Mouse (Mus musculus): ENCODE results near the gene Ppp1r18. TPM values are rescaled to one million over a fixed set of nuclear protein-coding genes. Genes with fewer than 3 reads are reported as not detected.

The Ppp1r18 gene
- polyA plus RNA-seq, 1 experiment from 2014 or later: 15.6 TPM

- TF ChIP-seq CTCF (IDR thresholded peaks at IDR 0.05; ENCODE audit: low read depth): peak; percentile 38
- H3K4me3 ChIP-seq (ENCODE audit: low read depth, low read length): peak overlapping the region; percentile 86
- H3K4me2 ChIP-seq (replicated peaks; ENCODE audit: low read depth): peak overlapping the region; percentile 69
- H3K9ac ChIP-seq (ENCODE audit: low read depth, low read length): no peak overlapping the region
- WGBS: 65% methylated on average over 6 of the region's 6 CpGs
- ATAC-seq: no peak
- peaks cover 22% of the 10 kb centered on the region for H3K36me3 ChIP-seq (ENCODE audit: control insufficient read depth, insufficient read depth)
- H3K27ac ChIP-seq (ENCODE audit: low read depth, low read length): peak overlapping the region; percentile 90
- H3K9me3 ChIP-seq (ENCODE audit: control insufficient read depth): no peaks in the 10 kb centered on the region
- peaks cover 6% of the 10 kb centered on the region; the same call in 1 of the 2 replicates for H3K4me1 ChIP-seq (replicated peaks; ENCODE audit: control insufficient read depth, insufficient read depth, low read length)
- H3K27me3 ChIP-seq (replicated peaks; ENCODE audit: control insufficient read depth, insufficient read depth, low read length): no peaks in the 10 kb centered on the region
Observed at GRCm38 (mm10) chr17:35914975-35915374, 49.6 kb downstream of the Ppp1r18 start.

- WGBS: 1% methylated on average over 28 of the region's 28 CpGs
- Histone ChIP-seq H3K27ac (ENCODE audit: low read depth, low read length) (peak overlapping the region; percentile 90), H3K4me1 (replicated peaks; ENCODE audit: control insufficient read depth, insufficient read depth, low read length) (peaks cover 7% of the 10 kb centered on the region; the same call in 1 of the 2 replicates), H3K4me2 (replicated peaks; ENCODE audit: low read depth) (peak overlapping the region; percentile 69), H3K9me3 (ENCODE audit: control insufficient read depth) (no peaks in the 10 kb centered on the region), H3K4me3 (ENCODE audit: low read depth, low read length) (peak overlapping the region; percentile 86), H3K36me3 (ENCODE audit: control insufficient read depth, insufficient read depth) (peaks cover 22% of the 10 kb centered on the region), H3K9ac (ENCODE audit: low read depth, low read length) (peak overlapping the region; percentile 66), H3K27me3 (replicated peaks; ENCODE audit: control insufficient read depth, insufficient read depth, low read length) (no peaks in the 10 kb centered on the region)
- no peak for TF ChIP-seq CTCF (IDR thresholded peaks at IDR 0.05; ENCODE audit: low read depth)
- ATAC-seq: peak; percentile 29
Observed at GRCm38 (mm10) chr17:35915538-35916296, 50.3 kb downstream of the Ppp1r18 start.

GRCm38 (mm10) chr17:35916297-35917142, 51.1 kb downstream of the Ppp1r18 start, which contains the start of the genes Mrps18b and Ppp1r10:
Gene Mrps18b, minus strand, starts transcription at chr17:35916389.
Gene Ppp1r10, plus strand, starts transcription at chr17:35916434.
- peak; percentile 83 for TF ChIP-seq CTCF (IDR thresholded peaks at IDR 0.05; ENCODE audit: low read depth)
- Histone ChIP-seq H3K4me2 (replicated peaks; ENCODE audit: low read depth) (peak within 1 kb of the TSS; percentile 69), H3K36me3 (ENCODE audit: control insufficient read depth, insufficient read depth) (peaks cover 18% of the 10 kb centered on the region), H3K9me3 (ENCODE audit: control insufficient read depth) (no peaks in the 10 kb centered on the region), H3K4me1 (replicated peaks; ENCODE audit: control insufficient read depth, insufficient read depth, low read length) (peaks cover 7% of the 10 kb centered on the region; the same call in 1 of the 2 replicates), H3K4me3 (ENCODE audit: low read depth, low read length) (peak within 1 kb of the TSS; percentile 86), H3K9ac (ENCODE audit: low read depth, low read length) (peak within 1 kb of the TSS; percentile 93), H3K27me3 (replicated peaks; ENCODE audit: control insufficient read depth, insufficient read depth, low read length) (no peaks in the 10 kb centered on the region), H3K27ac (ENCODE audit: low read depth, low read length) (peak within 1 kb of the TSS; percentile 95)
- under 1% methylated on average over 83 of the region's 83 CpGs for WGBS
- ATAC-seq: peak; percentile 92

- Histone ChIP-seq H3K4me2 (replicated peaks; ENCODE audit: low read depth) (peak overlapping the region; percentile 69), H3K4me1 (replicated peaks; ENCODE audit: control insufficient read depth, insufficient read depth, low read length) (peaks cover 7% of the 10 kb centered on the region; the same call in 1 of the 2 replicates), H3K36me3 (ENCODE audit: control insufficient read depth, insufficient read depth) (peaks cover 14% of the 10 kb centered on the region), H3K27me3 (replicated peaks; ENCODE audit: control insufficient read depth, insufficient read depth, low read length) (no peaks in the 10 kb centered on the region), H3K27ac (ENCODE audit: low read depth, low read length) (peak overlapping the region; percentile 95), H3K9ac (ENCODE audit: low read depth, low read length) (peak overlapping the region; percentile 93), H3K9me3 (ENCODE audit: control insufficient read depth) (no peaks in the 10 kb centered on the region), H3K4me3 (ENCODE audit: low read depth, low read length) (peak overlapping the region; percentile 86)
- no peak for ATAC-seq
- WGBS: 0% methylated on average over 8 of the region's 8 CpGs
- no peak for TF ChIP-seq CTCF (IDR thresholded peaks at IDR 0.05; ENCODE audit: low read depth)
Observed at GRCm38 (mm10) chr17:35917143-35917462, 51.7 kb downstream of the Ppp1r18 start.

GRCm38 (mm10) chr17:35917463-35918251, 52.3 kb downstream of the Ppp1r18 start:
- peaks cover 9% of the 10 kb centered on the region for H3K36me3 ChIP-seq (ENCODE audit: control insufficient read depth, insufficient read depth)
- peak overlapping the region; percentile 69 for H3K4me2 ChIP-seq (replicated peaks; ENCODE audit: low read depth)
- peaks cover 7% of the 10 kb centered on the region; the same call in 1 of the 2 replicates for H3K4me1 ChIP-seq (replicated peaks; ENCODE audit: control insufficient read depth, insufficient read depth, low read length)
- 0% methylated on average over 13 of the region's 13 CpGs for WGBS
- H3K9ac ChIP-seq (ENCODE audit: low read depth, low read length): peak overlapping the region; percentile 93
- peak overlapping the region; percentile 86 for H3K4me3 ChIP-seq (ENCODE audit: low read depth, low read length)
- TF ChIP-seq CTCF (IDR thresholded peaks at IDR 0.05; ENCODE audit: low read depth): no peak
- H3K27me3 ChIP-seq (replicated peaks; ENCODE audit: control insufficient read depth, insufficient read depth, low read length): no peaks in the 10 kb centered on the region
- no peak for ATAC-seq
- H3K9me3 ChIP-seq (ENCODE audit: control insufficient read depth): no peaks in the 10 kb centered on the region
- peak overlapping the region; percentile 95 for H3K27ac ChIP-seq (ENCODE audit: low read depth, low read length)
